Mouse (Mus musculus) urinary bladder, postnatal 4 days (tissue): ENCODE measurements around the gene Cpeb2.

Experiments used
- DNase-seq, 2 experiments: peaks; one replicate each; pipeline ENCODE4 v3.0.0; 2021 to 2022; ENCODE audit warnings: low spot score in 2 of 2

The Cpeb2 gene

DNA sequence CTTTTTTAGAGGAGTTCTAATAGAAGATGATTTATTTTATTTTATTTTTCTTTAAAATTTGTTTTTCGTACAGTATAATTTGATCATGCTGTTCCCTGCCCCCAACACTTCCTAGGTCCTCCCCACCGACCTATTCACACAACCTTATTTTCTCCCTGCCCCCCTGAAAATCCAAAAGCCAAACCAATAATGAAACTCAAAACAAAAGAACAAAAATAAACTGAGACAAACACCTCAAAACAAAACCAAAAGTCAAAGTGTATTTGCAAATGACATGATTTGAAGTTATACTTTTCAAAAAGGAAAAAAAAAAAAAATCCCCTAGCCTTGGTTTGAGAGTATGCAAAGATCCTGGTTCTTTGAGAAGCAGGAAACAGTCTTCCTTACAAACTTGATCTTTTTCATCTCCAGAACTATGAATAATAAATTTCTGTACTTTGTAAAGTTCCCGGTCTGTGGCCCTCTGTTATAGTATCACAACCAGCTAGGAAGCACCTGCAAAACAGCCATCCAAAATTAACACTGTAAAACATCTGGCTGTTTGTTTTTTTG is 91.4 kb downstream of the Cpeb2 start:
- DNase-seq: no peak

DNA sequence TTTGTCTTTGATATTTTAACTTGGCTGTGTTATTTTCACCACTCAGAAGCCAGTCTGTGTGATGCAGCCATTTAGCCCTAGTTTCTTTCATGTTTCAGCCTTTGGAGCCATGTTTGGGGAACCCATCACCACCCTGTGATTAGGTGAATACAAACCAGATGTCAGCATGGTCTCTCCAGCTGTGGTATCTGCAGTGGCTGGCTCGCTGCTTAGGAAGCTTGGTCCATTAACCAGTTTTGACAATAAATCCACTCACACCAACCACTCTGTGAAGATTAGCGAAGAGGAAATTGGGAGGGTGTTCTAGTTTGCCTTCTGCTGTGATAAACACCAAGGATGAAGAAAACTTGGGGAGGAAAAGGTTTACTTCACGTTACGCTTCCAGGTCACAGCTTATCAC is 92.6 kb downstream of the Cpeb2 start:
- DNase-seq: no peak

DNA sequence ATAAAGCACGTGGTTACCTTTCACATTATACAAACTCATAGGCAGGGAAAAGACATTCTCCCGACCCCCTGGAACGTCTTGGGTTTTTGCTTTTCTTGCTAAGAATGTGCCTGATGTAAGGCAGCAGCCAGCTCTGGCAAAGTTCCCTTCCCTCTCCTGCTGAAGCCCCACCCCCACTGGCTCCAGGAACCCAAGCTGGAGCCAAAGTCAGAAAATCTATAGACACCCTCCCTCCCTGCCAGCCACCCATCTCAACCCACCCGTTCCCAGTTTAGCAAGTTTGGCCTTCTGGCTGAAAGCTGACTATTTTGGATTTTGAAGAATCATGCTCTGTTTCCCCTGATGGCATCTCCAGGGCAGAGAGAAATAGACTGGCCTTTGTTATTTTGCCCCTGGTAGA is 95.6 kb downstream of the Cpeb2 start:
- no peak for DNase-seq

DNA sequence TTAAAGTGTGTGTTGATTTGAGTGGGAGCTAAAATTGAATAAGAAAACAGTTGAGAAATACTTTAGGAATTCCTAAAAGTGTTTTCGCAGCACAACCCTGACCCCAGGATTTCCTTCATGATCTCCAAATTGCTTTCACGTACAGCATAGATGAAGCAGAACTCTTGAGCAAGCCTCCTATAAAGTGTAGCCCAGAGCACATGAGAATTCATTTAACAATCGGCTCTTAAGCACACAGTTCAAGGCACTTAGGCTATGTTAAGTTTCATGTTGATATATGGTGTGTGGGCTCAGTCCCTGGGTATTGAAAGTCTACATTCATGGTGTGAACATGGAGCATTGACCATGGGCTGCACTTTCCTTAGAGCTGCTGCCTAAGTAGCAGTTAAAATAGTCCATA is 97.3 kb downstream of the Cpeb2 start:
- no peak for DNase-seq

DNA sequence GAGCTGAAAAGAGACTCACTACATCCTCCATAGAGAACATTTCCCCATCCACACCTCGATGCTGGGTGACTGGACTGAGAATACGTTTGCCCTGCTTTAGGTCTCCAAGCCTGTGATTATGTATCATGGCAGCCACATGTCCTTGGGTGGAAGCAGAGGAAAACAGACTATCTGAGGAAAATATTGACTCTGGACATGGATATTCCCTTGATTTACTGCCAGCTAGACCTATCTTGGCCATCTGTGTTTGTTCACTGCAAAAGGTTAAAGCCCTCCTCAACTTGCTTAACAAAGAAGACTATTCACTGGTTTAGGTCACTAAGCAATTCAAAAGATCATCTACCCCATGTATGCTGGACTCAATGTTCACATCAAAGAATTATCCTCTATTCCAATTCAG is 101.5 kb downstream of the Cpeb2 start:
- no peak for DNase-seq

DNA sequence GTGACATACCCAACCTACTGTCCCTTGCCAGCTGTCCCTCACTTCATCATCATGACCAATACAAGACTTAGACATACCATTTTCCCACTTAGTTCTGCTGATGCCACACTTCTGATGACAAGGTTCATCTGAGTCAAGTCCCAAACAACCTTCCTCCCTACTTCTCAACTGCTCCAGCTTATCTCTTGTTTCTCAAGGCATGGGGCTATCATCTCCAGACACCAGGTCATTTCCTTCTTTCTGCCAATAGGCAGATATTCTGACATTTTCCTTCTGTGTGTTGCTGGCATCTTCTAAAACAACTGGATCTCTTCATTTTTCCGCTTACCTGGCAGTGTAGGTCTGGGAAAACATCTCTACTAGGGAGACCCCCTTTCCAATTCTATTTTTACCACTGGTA is 104.2 kb downstream of the Cpeb2 start:
- no peak for DNase-seq

DNA sequence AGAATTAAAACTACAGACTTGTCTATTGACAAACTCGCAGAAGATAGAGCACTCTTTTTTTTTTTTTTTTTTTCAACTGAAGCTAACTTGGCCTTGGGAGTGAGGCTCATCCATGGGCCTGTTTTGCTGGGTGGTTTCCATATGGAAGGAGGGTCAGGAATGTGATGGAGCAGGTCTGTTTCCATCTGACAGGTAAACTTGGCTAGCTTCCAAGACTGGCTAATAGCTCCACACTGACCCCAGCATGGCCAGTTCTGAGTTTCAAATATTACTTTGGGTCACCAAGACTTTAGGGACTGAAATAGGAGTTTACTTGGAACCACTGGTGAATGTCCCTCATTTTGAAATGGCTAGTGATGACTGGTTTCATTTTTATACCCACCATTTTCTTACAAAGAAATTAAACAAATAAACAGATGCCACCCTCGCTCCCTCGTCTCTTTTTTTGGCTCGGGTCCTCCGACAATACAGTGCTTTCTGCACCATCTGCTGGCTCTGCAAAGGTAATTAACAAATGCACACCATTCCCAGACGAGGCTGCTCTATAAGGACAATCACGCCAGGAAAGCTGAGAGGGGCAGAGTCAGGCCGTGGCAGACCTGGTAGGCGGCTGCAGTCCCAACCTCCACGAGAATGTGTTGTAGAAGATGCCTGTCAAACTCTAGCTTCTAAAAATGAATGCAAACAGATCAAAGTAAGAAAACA is 106.0 kb downstream of the Cpeb2 start:
- DNase-seq: no peak
